Mouse (Mus musculus) liver, embryonic 14.5 days (tissue): ENCODE measurements at regions not wholly inside any gene's neighbourhood (a gene's known extent, or its start where the extent isn't known, plus 50 kb on each side); places are given as distances from the start of the nearest gene placed in this dataset.

Experiments used
- ATAC-seq: fragments of 200-750 bp; cut with Nextera tagmentation; 2 replicates; pipeline ENCODE4 v1.8.0; 2017; ENCODE audit warnings: moderate number of reproducible peaks, mild to moderate bottlenecking, moderate library complexity; ENCODE audit not compliant: insufficient read depth
- DNase-seq, 3 experiments: peaks; one replicate each; pipeline ENCODE4 v3.0.0-alpha.2; 2012 to 2013; ENCODE audit warnings: low read depth in 3 of 3, low spot score in 3 of 3
- H3K27ac ChIP-seq: fragments of 300-500 bp; sonication (generic); 2 replicates; pipeline ENCODE4 v1.5.1; 2014; ENCODE audit warnings: moderate library complexity, mild to moderate bottlenecking, control low read depth, inconsistent platforms
- H3K27me3 ChIP-seq: fragments of 300-500 bp; sonication (generic); 2 replicates; pipeline ENCODE4 v1.6.1; 2014; ENCODE audit warnings: mild to moderate bottlenecking, low read length, moderate library complexity; ENCODE audit not compliant: control insufficient read depth, insufficient read depth
- H3K36me3 ChIP-seq: fragments of 300-500 bp; sonication (generic); replicated peaks from 2 replicates; pipeline ENCODE4 v1.6.1; 2014; ENCODE audit warnings: low read depth; ENCODE audit not compliant: control insufficient read depth, insufficient read depth
- H3K4me1 ChIP-seq, 2 experiments: fragments of 200-500 bp in 1 of 2; fragments of 300-500 bp in 1 of 2; sonication (generic) in 1 of 2; replicated peaks; 2 replicates each; pipeline ENCODE4 v1.6.1; 2012 to 2014; ENCODE audit warnings: antibody characterized with exemption in 1 of 2, inconsistent platforms in 1 of 2, low read length in 1 of 2; ENCODE audit not compliant: control insufficient read depth in 2 of 2, insufficient read depth in 2 of 2
- H3K4me2 ChIP-seq: fragments of 300-500 bp; sonication (generic); 2 replicates; pipeline ENCODE4 v1.6.1; 2014; ENCODE audit warnings: low read depth, mild to moderate bottlenecking, control low read depth, moderate library complexity
- H3K4me3 ChIP-seq, 2 experiments: fragments of 200-500 bp in 1 of 2; fragments of 300-500 bp in 1 of 2; sonication (generic) in 1 of 2; 2 replicates each; pipeline ENCODE4 v1.5.1; 2012 to 2014; ENCODE audit warnings: low read depth in 2 of 2, low read length in 2 of 2, mild to moderate bottlenecking in 2 of 2, control low read depth in 1 of 2, inconsistent platforms in 1 of 2, moderate library complexity in 1 of 2; ENCODE audit not compliant: insufficient read depth in 1 of 2
- H3K9ac ChIP-seq: fragments of 300-500 bp; sonication (generic); replicated peaks from 2 replicates; pipeline ENCODE4 v1.6.1; 2014; ENCODE audit warnings: mild to moderate bottlenecking, control low read depth, moderate library complexity
- H3K9me3 ChIP-seq: fragments of 300-500 bp; sonication (generic); 2 replicates; pipeline ENCODE4 v1.6.1; 2016; ENCODE audit warnings: low read length, mixed read lengths; ENCODE audit not compliant: control insufficient read depth
- CTCF ChIP-seq: IDR thresholded peaks from 2 replicates; pipeline ENCODE4 v1.5.1; 2016; ENCODE audit warnings: antibody characterized with exemption, low read depth, control low read depth
- EP300 ChIP-seq: IDR thresholded peaks from 2 replicates; pipeline ENCODE4 v1.6.1; 2016; ENCODE audit warnings: antibody characterized with exemption, low read depth
- whole genome bisulfite sequencing: fragments of 180-500 bp; shearing (Covaris S2); extraction: QIAGEN DNeasy Blood & Tissue Kit; methylation state at CpG from one replicate; pipeline ENCODE4 v1.1.7; 2014; ENCODE audit not compliant: insufficient replicate concordance; 5-methylcytosine and 5-hydroxymethylcytosine counted together

GRCm38 (mm10) chr3:39208651-39209050, 321.9 kb downstream of the Fat4 start:
- no peak for TF ChIP-seq CTCF
- TF ChIP-seq EP300: no peak
- Histone ChIP-seq H3K9ac (no peak overlapping the region), H3K27ac (no peak overlapping the region), H3K4me3 (no peak overlapping the region), H3K9me3 (no peaks in the 10 kb centered on the region), H3K4me1 (no peaks in the 10 kb centered on the region), H3K4me2 (no peak overlapping the region), H3K27me3 (no peaks in the 10 kb centered on the region), H3K36me3 (no peaks in the 10 kb centered on the region)
- ATAC-seq (no peak), DNase-seq (no peak)
- 53% methylated on average over 1 of the region's 1 CpGs for WGBS

- no peak overlapping the region for H3K9ac ChIP-seq
- no peak for ATAC-seq
- TF ChIP-seq CTCF: no peak
- no peak for TF ChIP-seq EP300
- H3K36me3 ChIP-seq: no peaks in the 10 kb centered on the region
- no peaks in the 10 kb centered on the region for H3K4me1 ChIP-seq
- H3K27ac ChIP-seq: no peak overlapping the region
- no peak for DNase-seq
- no peaks in the 10 kb centered on the region for H3K27me3 ChIP-seq
- H3K4me3 ChIP-seq: no peak overlapping the region
- no peak overlapping the region for H3K4me2 ChIP-seq
- H3K9me3 ChIP-seq: no peaks in the 10 kb centered on the region
- 56% methylated on average over 8 of the region's 8 CpGs for WGBS
Observed at GRCm38 (mm10) chr3:39209382-39210165, 322.8 kb downstream of the Fat4 start.

- WGBS: 45% methylated on average over 5 of the region's 5 CpGs
- Histone ChIP-seq H3K36me3 (no peaks in the 10 kb centered on the region), H3K4me1 (no peaks in the 10 kb centered on the region), H3K9me3 (no peaks in the 10 kb centered on the region), H3K4me3 (no peak overlapping the region), H3K9ac (no peak overlapping the region), H3K4me2 (no peak overlapping the region), H3K27ac (no peak overlapping the region), H3K27me3 (no peaks in the 10 kb centered on the region)
- no peak for TF ChIP-seq EP300
- TF ChIP-seq CTCF: no peak
- no peak for DNase-seq
- no peak for ATAC-seq
Observed at GRCm38 (mm10) chr3:39211670-39212069, 324.9 kb downstream of the Fat4 start.

GRCm38 (mm10) chr3:39220011-39220706, 333.4 kb downstream of the Fat4 start:
- no peak for ATAC-seq
- Histone ChIP-seq H3K27ac (no peak overlapping the region), H3K4me3 (no peak overlapping the region), H3K4me1 (no peaks in the 10 kb centered on the region), H3K36me3 (no peaks in the 10 kb centered on the region), H3K27me3 (no peaks in the 10 kb centered on the region), H3K4me2 (no peak overlapping the region), H3K9ac (no peak overlapping the region), H3K9me3 (no peaks in the 10 kb centered on the region)
- TF ChIP-seq CTCF (no peak), EP300 (no peak)
- DNase-seq: no peak
- WGBS: 20% methylated on average over 10 of the region's 10 CpGs

GRCm38 (mm10) chr3:39220707-39221034, 333.9 kb downstream of the Fat4 start:
- no peak for ATAC-seq

More at GRCm38 (mm10) chr3:39220707-39221034, 333.9 kb downstream of the Fat4 start:
- 17% methylated on average over 2 of the region's 2 CpGs for WGBS
- Histone ChIP-seq H3K4me3 (no peak overlapping the region), H3K4me1 (no peaks in the 10 kb centered on the region), H3K9me3 (no peaks in the 10 kb centered on the region), H3K27me3 (no peaks in the 10 kb centered on the region), H3K36me3 (no peaks in the 10 kb centered on the region), H3K27ac (no peak overlapping the region), H3K9ac (no peak overlapping the region), H3K4me2 (no peak overlapping the region)
- no peak for DNase-seq
- TF ChIP-seq EP300: no peak
- 0 out of 2 replicates have a peak, but pooled peaks have one; percentile 6 for TF ChIP-seq CTCF
